Mouse (Mus musculus): ENCODE results near the gene Rint1. TPM values are rescaled to one million over a fixed set of nuclear protein-coding genes. Genes with fewer than 3 reads are reported as not detected.

The Rint1 gene
- total and polyA plus RNA-seq, 2 experiments from 2014 or later: 18.7 to 33.3 TPM

- peak; percentile 94 for ATAC-seq
- under 1% methylated on average over 77 of the region's 86 CpGs for WGBS
- Histone ChIP-seq H3K27me3 (ENCODE audit: insufficient read depth, low read length) (no peaks in the 10 kb centered on the region), H3K4me2 (ENCODE audit: low read depth) (peak within 1 kb of the TSS; percentile 67), H3K4me3 (ENCODE audit: low read depth, low read length) (peak within 1 kb of the TSS; percentile 92), H3K27ac (ENCODE audit: low read depth, low read length) (peak within 1 kb of the TSS; percentile 71), H3K36me3 (ENCODE audit: insufficient read depth) (no peaks in the 10 kb centered on the region), H3K9me3 (ENCODE audit: low read length) (no peaks in the 10 kb centered on the region), H3K9ac (peak within 1 kb of the TSS; percentile 81), H3K4me1 (ENCODE audit: insufficient read depth) (no peaks in the 10 kb centered on the region)
- TF ChIP-seq CTCF (IDR thresholded peaks at IDR 0.05; ENCODE audit: low read depth): no peak
- peak; percentile 89 for DNase-seq
Observed at GRCm38 (mm10) chr5:23782931-23783877, 4.3 kb upstream of the Rint1 start, which contains the start of gene Pus7. Gene Pus7, minus strand, starts transcription at chr5:23783711.

- no peak for TF ChIP-seq CTCF (IDR thresholded peaks at IDR 0.05; ENCODE audit: low read depth)
- Histone ChIP-seq H3K36me3 (ENCODE audit: insufficient read depth) (no peaks in the 10 kb centered on the region), H3K27ac (ENCODE audit: low read depth, low read length) (no peak overlapping the region), H3K9me3 (ENCODE audit: low read length) (no peaks in the 10 kb centered on the region), H3K4me1 (ENCODE audit: insufficient read depth) (peaks cover 3% of the 10 kb centered on the region; the same call in 1 of the 2 replicates), H3K4me3 (ENCODE audit: low read depth, low read length) (peak overlapping the region; percentile 96), H3K27me3 (ENCODE audit: insufficient read depth, low read length) (no peaks in the 10 kb centered on the region), H3K9ac (peak overlapping the region; percentile 88; the same call in 1 of the 2 replicates), H3K4me2 (ENCODE audit: low read depth) (peak overlapping the region; percentile 83)
- whole genome bisulfite sequencing: 37% methylated on average over 3 of the region's 3 CpGs
- ATAC-seq (no peak), DNase-seq (no peak)
Observed at GRCm38 (mm10) chr5:23788390-23788830, 899 bp downstream of the Rint1 start.

GRCm38 (mm10) chr5:23789078-23789612 is 1.6 kb downstream of the Rint1 start:
- H3K9ac ChIP-seq: no peak overlapping the region
- WGBS: 92% methylated on average over 4 of the region's 4 CpGs
- H3K4me1 ChIP-seq (ENCODE audit: insufficient read depth): peaks cover 3% of the 10 kb centered on the region; the same call in 1 of the 2 replicates
- ATAC-seq (no peak), DNase-seq (no peak)
- no peak overlapping the region for H3K4me3 ChIP-seq (ENCODE audit: low read depth, low read length)
- TF ChIP-seq CTCF (IDR thresholded peaks at IDR 0.05; ENCODE audit: low read depth): no peak
- no peak overlapping the region for H3K27ac ChIP-seq (ENCODE audit: low read depth, low read length)
- peaks cover 2% of the 10 kb centered on the region; the same call in 1 of the 2 replicates for H3K36me3 ChIP-seq (ENCODE audit: insufficient read depth)
- H3K9me3 ChIP-seq (ENCODE audit: low read length): no peaks in the 10 kb centered on the region
- H3K27me3 ChIP-seq (ENCODE audit: insufficient read depth, low read length): no peaks in the 10 kb centered on the region
- H3K4me2 ChIP-seq (ENCODE audit: low read depth): no peak overlapping the region

- H3K4me1 ChIP-seq (ENCODE audit: insufficient read depth): peaks cover 3% of the 10 kb centered on the region; the same call in 1 of the 2 replicates
- H3K9me3 ChIP-seq (ENCODE audit: low read length): no peaks in the 10 kb centered on the region
- WGBS: 86% methylated on average over 2 of the region's 2 CpGs
- no peak for DNase-seq
- H3K27me3 ChIP-seq (ENCODE audit: insufficient read depth, low read length): no peaks in the 10 kb centered on the region
- ATAC-seq: no peak
- peaks cover 14% of the 10 kb centered on the region; the same call in 1 of the 2 replicates for H3K36me3 ChIP-seq (ENCODE audit: insufficient read depth)
- H3K27ac ChIP-seq (ENCODE audit: low read depth, low read length): no peak overlapping the region
- TF ChIP-seq CTCF (IDR thresholded peaks at IDR 0.05; ENCODE audit: low read depth): no peak
- H3K4me2 ChIP-seq (ENCODE audit: low read depth): no peak overlapping the region
- no peak overlapping the region for H3K9ac ChIP-seq
- H3K4me3 ChIP-seq (ENCODE audit: low read depth, low read length): no peak overlapping the region
Observed at GRCm38 (mm10) chr5:23792726-23793125, 5.2 kb downstream of the Rint1 start.

- ATAC-seq: no peak
Observed at GRCm38 (mm10) chr5:23814841-23815240, 27.3 kb downstream of the Rint1 start.

GRCm38 (mm10) chr5:23816681-23817080 is 29.2 kb downstream of the Rint1 start:
- Histone ChIP-seq H3K27ac (ENCODE audit: low read depth, low read length) (no peak overlapping the region), H3K4me2 (ENCODE audit: low read depth) (no peak overlapping the region), H3K4me3 (ENCODE audit: low read depth, low read length) (no peak overlapping the region), H3K36me3 (ENCODE audit: insufficient read depth) (peaks cover 59% of the 10 kb centered on the region), H3K27me3 (ENCODE audit: insufficient read depth, low read length) (no peaks in the 10 kb centered on the region), H3K4me1 (ENCODE audit: insufficient read depth) (no peaks in the 10 kb centered on the region), H3K9me3 (ENCODE audit: low read length) (no peaks in the 10 kb centered on the region), H3K9ac (no peak overlapping the region)
- ATAC-seq (no peak), DNase-seq (no peak)
- TF ChIP-seq CTCF (IDR thresholded peaks at IDR 0.05; ENCODE audit: low read depth): no peak
- 93% methylated on average over 15 of the region's 15 CpGs for WGBS

More at GRCm38 (mm10) chr5:23814841-23815240, 27.3 kb downstream of the Rint1 start:
- H3K4me2 ChIP-seq (ENCODE audit: low read depth): no peak overlapping the region
- TF ChIP-seq CTCF (IDR thresholded peaks at IDR 0.05; ENCODE audit: low read depth): no peak
- WGBS: 59% methylated on average over 5 of the region's 5 CpGs
- no peak overlapping the region for H3K4me3 ChIP-seq (ENCODE audit: low read depth, low read length)
- H3K9ac ChIP-seq: no peak overlapping the region
- no peak overlapping the region for H3K27ac ChIP-seq (ENCODE audit: low read depth, low read length)
- no peaks in the 10 kb centered on the region for H3K4me1 ChIP-seq (ENCODE audit: insufficient read depth)
- no peak for DNase-seq
- peaks cover 70% of the 10 kb centered on the region for H3K36me3 ChIP-seq (ENCODE audit: insufficient read depth)
- no peaks in the 10 kb centered on the region for H3K9me3 ChIP-seq (ENCODE audit: low read length)
- no peaks in the 10 kb centered on the region for H3K27me3 ChIP-seq (ENCODE audit: insufficient read depth, low read length)

- H3K9me3 ChIP-seq (ENCODE audit: low read length): no peaks in the 10 kb centered on the region
- H3K9ac ChIP-seq: no peak overlapping the region
- H3K27ac ChIP-seq (ENCODE audit: low read depth, low read length): no peak overlapping the region
- DNase-seq: no peak
- TF ChIP-seq CTCF (IDR thresholded peaks at IDR 0.05; ENCODE audit: low read depth): no peak
- no peak overlapping the region for H3K4me2 ChIP-seq (ENCODE audit: low read depth)
- H3K4me1 ChIP-seq (ENCODE audit: insufficient read depth): no peaks in the 10 kb centered on the region
- H3K27me3 ChIP-seq (ENCODE audit: insufficient read depth, low read length): no peaks in the 10 kb centered on the region
- no peak for ATAC-seq
- no peak overlapping the region for H3K4me3 ChIP-seq (ENCODE audit: low read depth, low read length)
- H3K36me3 ChIP-seq (ENCODE audit: insufficient read depth): peaks cover 20% of the 10 kb centered on the region
- whole genome bisulfite sequencing: 70% methylated on average over 11 of the region's 11 CpGs
Observed at GRCm38 (mm10) chr5:23822306-23822705, 34.8 kb downstream of the Rint1 start.
